Mouse (Mus musculus) lung, adult 2 months (tissue): ENCODE data around the gene Sncb.

Experiments used
- CTCF ChIP-seq: fragments of 200-500 bp; IDR thresholded peaks from 2 replicates; pipeline ENCODE4 v1.5.1; 2011; ENCODE audit warnings: mild to moderate bottlenecking, low read length, control low read depth; ENCODE audit not compliant: insufficient read depth
- POLR2A ChIP-seq: fragments of 200-500 bp; IDR thresholded peaks from 2 replicates; pipeline ENCODE4 v1.6.1; 2011; ENCODE audit warnings: low read depth, mild to moderate bottlenecking, control low read depth, low read length, borderline replicate concordance; ENCODE audit errors: extremely low read depth

DNA sequence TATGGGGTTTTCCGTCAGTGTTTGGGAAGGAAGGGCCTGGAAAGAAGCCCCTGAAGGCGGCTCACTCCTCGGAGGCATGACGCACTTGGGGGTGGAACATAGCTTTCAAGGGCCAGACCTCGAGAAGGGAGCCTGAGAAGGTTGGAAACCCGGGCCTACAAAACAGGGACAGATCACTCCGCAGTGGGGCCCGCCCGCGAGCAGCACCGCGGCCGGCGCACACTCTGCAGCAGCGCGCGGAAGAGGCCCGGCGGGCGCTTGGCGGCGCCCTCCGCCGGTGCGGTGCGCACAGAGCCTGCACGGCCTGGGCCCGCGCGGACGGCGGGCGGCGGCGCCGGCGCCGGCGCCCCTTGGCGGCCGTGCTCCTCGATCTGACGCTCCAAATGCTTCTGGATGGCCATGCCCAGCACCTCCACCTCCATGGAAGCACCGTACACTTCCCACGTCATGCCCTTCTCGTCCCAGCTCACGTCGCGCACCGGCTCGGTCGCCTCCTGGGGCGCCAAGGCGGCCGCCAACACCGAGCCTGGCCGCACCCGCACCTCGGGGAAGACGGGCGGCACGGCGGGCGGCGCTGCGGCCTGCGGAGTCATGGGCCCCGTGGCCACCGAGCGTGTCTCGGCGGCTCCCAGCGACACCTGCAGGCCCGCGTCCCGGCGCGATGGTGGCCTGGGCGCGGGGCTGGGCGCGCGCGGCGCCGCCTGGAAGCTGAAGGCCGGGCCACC is 28.7 kb downstream of the Sncb start:
- no peak for TF ChIP-seq CTCF
- no peak for TF ChIP-seq POLR2A
